Mouse (Mus musculus): Measurements from ENCODE around the gene 1700037C18Rik.
"Not testable (repeated sequence)": the region's sequence is repeated elsewhere in the genome, so short reads cannot be mapped to it uniquely, and the experiment has no call there.

- not testable (repeated sequence) for TF ChIP-seq CTCF (conservative IDR thresholded peaks at IDR 0.05; ENCODE audit: insufficient read depth, insufficient read length, low read depth, low read length); POLR2A (IDR thresholded peaks at IDR 0.05; ENCODE audit: low read depth, low read length)
Measured at GRCm38 (mm10) chr16:3851301-3851700, 57.2 kb downstream of the 1700037C18Rik start.
